Mouse (Mus musculus) adipose tissue, adult 10 weeks (tissue): Measurements from ENCODE around the gene Hist1h2bj. TPM values are rescaled to one million over a fixed set of nuclear protein-coding genes. Genes with fewer than 3 reads are reported as not detected.

ENCODE experiments used
- polyA plus RNA-seq: library from polyadenylated mRNA; stranded (reverse); fragments of 350-450 nt; fragmentation: Illumina TruSeq; extraction: RNeasy Lipid Tissue Mini Kit (QIAGEN cat#74804); gene quantifications from one replicate; pipeline ENCODE4 v1.2.3, GENCODE M21; 2014; ENCODE audit warnings: low read depth, low replicate concordance

The Hist1h2bj gene
- polyA plus RNA-seq: not detected

DNA sequence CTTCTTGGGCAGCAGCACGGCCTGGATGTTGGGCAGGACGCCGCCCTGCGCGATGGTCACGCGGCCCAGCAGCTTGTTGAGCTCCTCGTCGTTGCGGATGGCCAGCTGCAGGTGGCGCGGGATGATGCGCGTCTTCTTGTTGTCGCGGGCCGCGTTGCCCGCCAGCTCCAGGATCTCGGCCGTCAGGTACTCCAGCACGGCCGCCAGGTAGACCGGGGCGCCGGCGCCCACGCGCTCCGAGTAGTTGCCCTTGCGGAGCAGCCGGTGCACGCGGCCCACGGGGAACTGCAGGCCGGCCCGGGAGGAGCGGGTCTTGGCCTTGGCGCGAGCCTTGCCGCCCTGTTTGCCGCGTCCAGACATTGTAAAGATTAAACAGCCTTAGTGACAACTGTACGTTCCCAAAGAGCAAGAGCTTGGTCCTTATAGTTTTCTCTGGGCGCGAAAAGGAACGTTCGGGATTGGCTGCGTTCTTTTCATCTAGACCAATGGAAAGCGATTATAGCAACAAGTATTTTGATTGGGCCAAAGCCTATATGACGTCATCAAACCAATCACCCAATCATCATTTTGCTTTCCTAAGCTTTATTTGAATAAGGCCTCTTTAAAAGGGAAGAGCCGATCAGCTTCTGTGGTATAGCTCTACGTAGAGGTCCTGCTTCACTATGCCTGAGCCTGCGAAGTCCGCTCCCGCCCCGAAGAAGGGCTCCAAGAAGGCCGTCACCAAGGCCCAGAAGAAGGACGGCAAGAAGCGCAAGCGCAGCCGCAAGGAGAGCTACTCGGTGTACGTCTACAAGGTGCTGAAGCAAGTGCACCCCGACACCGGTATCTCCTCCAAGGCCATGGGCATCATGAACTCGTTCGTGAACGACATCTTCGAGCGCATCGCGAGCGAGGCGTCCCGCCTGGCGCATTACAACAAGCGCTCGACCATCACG lies at the start of gene Hist1h2bj, which contains the start of gene Hist1h2ag:
Gene Hist1h2bj, plus strand, starts transcription at position 647 of the 935 bp plus-strand sequence.
Gene Hist1h2ag, minus strand, starts transcription at position 377 of the 935 bp plus-strand sequence.

DNA sequence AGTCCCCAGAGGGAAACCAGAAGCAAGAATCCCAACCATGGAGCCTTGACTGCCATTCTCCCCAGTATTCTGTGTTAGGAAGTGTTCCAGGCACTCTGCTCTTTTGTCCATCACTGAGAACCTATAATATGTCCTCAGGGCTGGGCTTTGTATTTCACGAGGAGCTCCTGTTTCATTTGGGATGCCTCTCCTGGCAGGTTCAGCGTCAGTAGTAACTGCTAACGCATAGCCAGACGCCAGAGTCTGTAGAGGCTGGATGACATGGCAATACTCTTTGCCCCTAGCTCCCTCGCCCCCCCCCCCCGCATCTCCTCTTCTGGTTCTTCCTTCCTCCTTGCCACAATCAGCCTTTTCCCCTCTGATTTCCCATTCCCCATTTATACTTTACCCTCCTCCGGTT lies 33.4 kb upstream of the Hist1h2bj start, which contains the start of gene Prss16:
Gene Prss16, minus strand, starts transcription at position 101 of the 400 bp plus-strand sequence.

DNA sequence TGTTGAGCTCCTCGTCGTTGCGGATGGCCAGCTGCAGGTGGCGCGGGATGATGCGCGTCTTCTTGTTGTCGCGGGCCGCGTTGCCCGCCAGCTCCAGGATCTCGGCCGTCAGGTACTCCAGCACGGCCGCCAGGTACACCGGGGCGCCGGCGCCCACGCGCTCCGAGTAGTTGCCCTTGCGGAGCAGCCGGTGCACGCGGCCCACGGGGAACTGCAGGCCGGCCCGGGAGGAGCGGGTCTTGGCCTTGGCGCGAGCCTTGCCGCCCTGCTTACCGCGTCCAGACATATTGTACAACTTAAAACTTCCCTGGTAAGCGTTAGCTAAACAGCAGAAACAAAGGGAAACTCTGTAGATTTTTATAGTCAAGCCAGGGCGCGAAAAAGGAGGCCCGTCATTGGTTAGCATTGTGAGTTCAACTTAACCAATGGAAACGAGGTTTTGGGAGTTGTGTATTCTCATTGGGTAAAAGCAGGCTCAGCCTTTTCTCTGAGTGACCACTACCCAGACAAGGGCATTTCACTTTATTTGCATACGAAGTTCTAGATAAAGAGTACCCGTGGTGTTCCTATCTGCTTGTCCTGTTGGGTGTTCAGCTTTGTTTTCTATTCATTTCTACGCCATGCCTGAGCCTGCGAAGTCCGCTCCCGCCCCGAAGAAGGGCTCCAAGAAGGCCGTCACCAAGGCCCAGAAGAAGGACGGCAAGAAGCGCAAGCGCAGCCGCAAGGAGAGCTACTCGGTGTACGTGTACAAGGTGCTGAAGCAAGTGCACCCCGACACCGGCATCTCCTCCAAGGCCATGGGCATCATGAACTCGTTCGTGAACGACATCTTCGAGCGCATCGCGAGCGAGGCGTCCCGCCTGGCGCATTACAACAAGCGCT lies 7.5 kb upstream of the Hist1h2bj start, which contains the start of the genes Hist1h2ah and Hist1h2bk:
Gene Hist1h2ah, minus strand, starts transcription at position 302 of the 882 bp plus-strand sequence.
Gene Hist1h2bk, plus strand, starts transcription at position 604 of the 882 bp plus-strand sequence.

DNA sequence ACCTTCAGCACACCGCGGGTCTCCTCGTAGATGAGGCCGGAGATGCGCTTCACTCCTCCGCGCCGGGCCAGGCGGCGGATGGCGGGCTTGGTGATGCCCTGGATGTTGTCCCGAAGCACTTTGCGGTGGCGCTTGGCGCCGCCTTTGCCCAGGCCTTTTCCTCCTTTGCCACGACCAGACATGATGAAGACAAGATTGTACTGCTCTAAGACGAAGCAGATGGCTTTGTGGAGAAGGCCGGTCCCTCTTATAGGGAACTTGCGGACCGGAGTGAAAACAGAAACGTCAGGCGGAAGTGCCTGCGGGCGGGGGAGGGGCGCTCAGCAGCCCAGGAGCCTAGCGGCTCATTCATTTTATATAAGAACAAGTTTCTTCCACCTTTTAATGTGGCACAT lies 1.9 kb upstream of the Hist1h2bj start, which contains the start of gene Hist1h4i:
Gene Hist1h4i, minus strand, starts transcription at position 221 of the 395 bp plus-strand sequence.

DNA sequence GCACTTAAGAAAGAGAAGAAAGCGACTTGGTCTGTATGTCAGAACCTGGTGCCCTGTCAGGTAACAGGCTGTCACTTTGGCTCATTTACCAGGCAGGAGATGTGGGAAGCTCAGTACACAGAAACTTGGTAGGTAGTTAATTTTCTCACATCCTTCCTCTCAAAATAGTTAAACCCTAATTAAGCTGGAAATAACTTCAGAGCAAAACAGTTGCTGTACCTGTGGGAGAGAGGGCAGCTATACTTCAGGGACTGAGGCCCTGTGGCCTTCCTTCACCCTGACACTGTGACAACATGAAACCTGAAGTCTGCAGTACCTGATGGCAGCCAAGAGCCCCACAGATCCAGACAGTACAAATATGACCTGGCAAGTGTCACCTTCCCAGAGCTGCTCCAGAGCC lies 41.1 kb downstream of the Hist1h2bj start, which contains the start of gene Vmn1r188:
Gene Vmn1r188, plus strand, starts transcription at position 301 of the 400 bp plus-strand sequence.

Other genes starting within 250 kb of the Hist1h2bj start
- gene Hist1h2bq, start 233.0 kb upstream of the Hist1h2bj start, polyA plus RNA-seq: 1.0 TPM
- not detected for gene Hist1h2ao, start 232.7 kb upstream of the Hist1h2bj start, polyA plus RNA-seq
- gene Hist1h4m, start 231.5 kb upstream of the Hist1h2bj start, polyA plus RNA-seq: not detected
- gene Hist1h4n, start 211.0 kb upstream of the Hist1h2bj start, polyA plus RNA-seq: 2.9 TPM
- gene Hist1h2ap, start 209.7 kb upstream of the Hist1h2bj start, polyA plus RNA-seq: not detected
- 0.46 TPM for gene Hist1h2br, start 209.5 kb upstream of the Hist1h2bj start, polyA plus RNA-seq
- 3.0 TPM for gene Zfp184, start 98.1 kb upstream of the Hist1h2bj start, polyA plus RNA-seq
- 3.5 TPM for gene Pom121l2, start 62.0 kb upstream of the Hist1h2bj start, polyA plus RNA-seq
- gene Prss16, start 33.5 kb upstream of the Hist1h2bj start, polyA plus RNA-seq: not detected
- not detected for gene Hist1h2ah, start 7.6 kb upstream of the Hist1h2bj start, polyA plus RNA-seq
- not detected for gene Hist1h2bk, start 7.3 kb upstream of the Hist1h2bj start, polyA plus RNA-seq
- 6.8 TPM for gene Hist1h4i, start 1.9 kb upstream of the Hist1h2bj start, polyA plus RNA-seq
- gene Hist1h2ag, start 270 bp upstream of the Hist1h2bj start, polyA plus RNA-seq: not detected
- not detected for gene Vmn1r188, start 41.2 kb downstream of the Hist1h2bj start, polyA plus RNA-seq
- not detected for gene Vmn1r189, start 62.6 kb downstream of the Hist1h2bj start, polyA plus RNA-seq
- gene Vmn1r191, start 140.8 kb downstream of the Hist1h2bj start, polyA plus RNA-seq: not detected
- gene Vmn1r192, start 147.9 kb downstream of the Hist1h2bj start, polyA plus RNA-seq: not detected
- gene Vmn1r193, start 179.9 kb downstream of the Hist1h2bj start, polyA plus RNA-seq: not detected
- not detected for gene Vmn1r194, start 201.0 kb downstream of the Hist1h2bj start, polyA plus RNA-seq
- gene Vmn1r195, start 227.3 kb downstream of the Hist1h2bj start, polyA plus RNA-seq: not detected
- not detected for gene Vmn1r196, start 246.7 kb downstream of the Hist1h2bj start, polyA plus RNA-seq